Mouse (Mus musculus): ENCODE measurements around the gene Mtor. TPM values are rescaled to one million over a fixed set of nuclear protein-coding genes. Genes with fewer than 3 reads are reported as not detected.

Mtor gene
- total RNA-seq, 2 experiments from 2014 or later = 78.8 to 79.3 TPM

GRCm38 (mm10) chr4:148435657-148436330 lies 12.6 kb upstream of the Mtor start:
- intact Hi-C loops (cut with DNase I) = loop anchor here (2.0 to 5.0 kb wide), 2 partner anchors 148 to 265 kb away; partner anchors contain the start of gene Disp3
- peak; percentile 83 for DNase-seq

GRCm38 (mm10) chr4:148441931-148442330 lies 6.5 kb upstream of the Mtor start:
- no peak for DNase-seq
- intact Hi-C loops (cut with DNase I) = no loop called here

- intact Hi-C loops (cut with DNase I) = no loop called here
- DNase-seq = no peak
These were observed 5.8 kb upstream of the Mtor start for GRCm38 (mm10) chr4:148442598-148442997.

GRCm38 (mm10) chr4:148444250-148444967 lies 4.0 kb upstream of the Mtor start, which contains the start of gene Ubiad1:
Ubiad1 (minus strand) TSS chr4:148444771.
- peak; percentile 83 for DNase-seq
- intact Hi-C loops (cut with DNase I) = no loop called here

GRCm38 (mm10) chr4:148448853-148449245 lies 438 bp downstream of the Mtor start:
- peak; percentile 35 for DNase-seq
- intact Hi-C loops (cut with DNase I) = no loop called here

GRCm38 (mm10) chr4:148453707-148454106 lies 5.3 kb downstream of the Mtor start:
- intact Hi-C loops (cut with DNase I) = no loop called here

GRCm38 (mm10) chr4:148455477-148456025 lies 7.1 kb downstream of the Mtor start:
- DNase-seq = no peak
- intact Hi-C loops (cut with DNase I) = no loop called here

More at GRCm38 (mm10) chr4:148453707-148454106, 5.3 kb downstream of the Mtor start:
- no peak for DNase-seq

- DNase-seq = peak; percentile 64
- intact Hi-C loops (cut with DNase I) = no loop called here
These were observed 12.4 kb downstream of the Mtor start for GRCm38 (mm10) chr4:148460656-148461284.

GRCm38 (mm10) chr4:148461772-148462171 lies 13.4 kb downstream of the Mtor start:
- DNase-seq = no peak
- intact Hi-C loops (cut with DNase I) = no loop called here

- intact Hi-C loops (cut with DNase I) = no loop called here
- no peak for DNase-seq
These were observed 14.3 kb downstream of the Mtor start for GRCm38 (mm10) chr4:148462717-148463116.

- peak; percentile 47 for DNase-seq
- intact Hi-C loops (cut with DNase I) = no loop called here
These were observed 15.0 kb downstream of the Mtor start for GRCm38 (mm10) chr4:148463208-148463960.

- no peak for DNase-seq
- intact Hi-C loops (cut with DNase I) = no loop called here
These were observed 15.9 kb downstream of the Mtor start for GRCm38 (mm10) chr4:148464301-148464700.

GRCm38 (mm10) chr4:148464869-148465268 lies 16.5 kb downstream of the Mtor start:
- no peak for DNase-seq

GRCm38 (mm10) chr4:148466511-148467079 lies 18.2 kb downstream of the Mtor start:
- intact Hi-C loops (cut with DNase I) = no loop called here
- DNase-seq = no peak

More at GRCm38 (mm10) chr4:148464869-148465268, 16.5 kb downstream of the Mtor start:
- intact Hi-C loops (cut with DNase I) = no loop called here

- DNase-seq = no peak
- intact Hi-C loops (cut with DNase I) = no loop called here
These were observed 20.0 kb downstream of the Mtor start for GRCm38 (mm10) chr4:148468396-148468795.

- intact Hi-C loops (cut with DNase I) = no loop called here
- no peak for DNase-seq
These were observed 21.3 kb downstream of the Mtor start for GRCm38 (mm10) chr4:148469487-148470252.

- intact Hi-C loops (cut with DNase I) = no loop called here
- no peak for DNase-seq
These were observed 23.0 kb downstream of the Mtor start for GRCm38 (mm10) chr4:148471363-148471806.

- intact Hi-C loops (cut with DNase I) = no loop called here
- DNase-seq = no peak
These were observed 24.2 kb downstream of the Mtor start for GRCm38 (mm10) chr4:148472436-148473174.

- intact Hi-C loops (cut with DNase I) = no loop called here
- DNase-seq = no peak
These were observed 25.1 kb downstream of the Mtor start for GRCm38 (mm10) chr4:148473496-148473895.
